Mouse (Mus musculus) kidney, postnatal 0 days (tissue): ENCODE results near the gene Abhd16b. TPM values are rescaled to one million over a fixed set of nuclear protein-coding genes. Genes with fewer than 3 reads are reported as not detected.
A peak's percentile ranks its signal among the peaks of the same experiment; 100 is the strongest.

ENCODE experiments used
- ATAC-seq: fragments of 200-750 bp; cut with Nextera tagmentation; replicated peaks from 2 replicates; pipeline ENCODE4 v1.8.0; 2017; ENCODE audit warnings: low read depth, moderate number of reproducible peaks, moderate TSS enrichment, moderate library complexity; ENCODE audit not compliant: low FRiP score
- DNase-seq: peaks from one replicate; pipeline ENCODE4 v3.0.0-alpha.2; 2016; ENCODE audit warnings: low spot score
- H3K27ac ChIP-seq: fragments of 300-500 bp; sonication (generic); 2 replicates; pipeline ENCODE4 v1.5.1; 2014; ENCODE audit warnings: mild to moderate bottlenecking
- H3K27me3 ChIP-seq: fragments of 300-500 bp; sonication (generic); 2 replicates; pipeline ENCODE4 v1.6.1; 2014; ENCODE audit warnings: low read length, mixed read lengths; ENCODE audit not compliant: insufficient read depth
- H3K36me3 ChIP-seq: fragments of 300-500 bp; sonication (generic); 2 replicates; pipeline ENCODE4 v1.6.1; 2014; ENCODE audit warnings: low read length, mixed read lengths; ENCODE audit not compliant: insufficient read depth
- H3K4me1 ChIP-seq: fragments of 300-500 bp; sonication (generic); replicated peaks from 2 replicates; pipeline ENCODE4 v1.6.1; 2014; ENCODE audit warnings: antibody characterized with exemption, low read length, mixed read lengths; ENCODE audit not compliant: insufficient read depth
- H3K4me2 ChIP-seq: fragments of 300-500 bp; sonication (generic); 2 replicates; pipeline ENCODE4 v1.6.1; 2014; ENCODE audit warnings: mild to moderate bottlenecking, low read length, moderate library complexity, mixed read lengths
- H3K4me3 ChIP-seq: fragments of 300-500 bp; sonication (generic); replicated peaks from 2 replicates; pipeline ENCODE4 v1.5.1; 2014; ENCODE audit warnings: low read depth, low read length
- H3K9ac ChIP-seq: fragments of 300-500 bp; sonication (generic); 2 replicates; pipeline ENCODE4 v1.6.1; 2014; ENCODE audit warnings: low read depth, low read length
- H3K9me3 ChIP-seq: fragments of 300-500 bp; sonication (generic); replicated peaks from 2 replicates; pipeline ENCODE4 v1.6.1; 2016; ENCODE audit warnings: low read length, inconsistent platforms, mixed read lengths
- CTCF ChIP-seq: IDR thresholded peaks from 2 replicates; pipeline ENCODE4 v1.5.1; 2016; ENCODE audit warnings: antibody characterized with exemption, low read depth, mild to moderate bottlenecking, moderate library complexity
- WGBS: fragments of 180-500 bp; shearing (Covaris S2); extraction: QIAGEN DNeasy Blood & Tissue Kit; methylation state at CpG from one replicate; pipeline ENCODE4 v1.1.7; 2014; 5-methylcytosine and 5-hydroxymethylcytosine counted together
- polyA plus RNA-seq: library from polyadenylated mRNA; unstranded; fragments of >200 nt; fragmentation: Nextera tagmentation; extraction: Ambion mirVana; gene quantifications from 2 replicates; pipeline ENCODE4 v1.2.1, GENCODE M21; 2015

Abhd16b gene
- polyA plus RNA-seq, 1 experiment from 2014 or later: 0.12 TPM

DNA sequence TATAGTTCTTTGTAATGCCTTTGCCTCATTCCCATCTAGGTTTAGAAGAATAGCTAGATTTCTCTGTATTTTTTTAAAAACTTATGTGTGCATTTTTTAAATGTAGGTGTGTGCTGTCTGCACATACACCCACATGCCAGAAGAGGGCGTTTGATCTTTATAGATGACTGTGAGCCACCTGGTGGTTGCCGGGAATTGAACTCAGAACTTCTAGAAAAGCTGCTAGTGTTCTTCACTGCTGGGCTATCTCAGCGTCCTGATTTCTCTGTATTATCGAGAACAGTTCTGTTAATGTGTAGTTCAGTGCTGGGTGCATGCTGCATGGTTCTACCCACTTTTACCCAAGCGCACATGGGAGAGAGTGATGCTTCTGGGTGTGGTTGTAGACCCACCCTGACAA is 29.8 kb downstream of the Abhd16b start:
- Histone ChIP-seq H3K36me3 (no peaks in the 10 kb centered on the region), H3K4me1 (peaks cover 22% of the 10 kb centered on the region; the same call in 1 of the 2 replicates), H3K27ac (no peak overlapping the region), H3K4me2 (peak overlapping the region; percentile 7; the same call in 1 of the 2 replicates), H3K4me3 (no peak overlapping the region), H3K9me3 (no peaks in the 10 kb centered on the region), H3K9ac (no peak overlapping the region), H3K27me3 (no peaks in the 10 kb centered on the region)
- TF ChIP-seq CTCF: peak; percentile 75
- ATAC-seq (no peak), DNase-seq (peak; percentile 38)
- 69% methylated on average over 5 of the region's 5 CpGs for WGBS

DNA sequence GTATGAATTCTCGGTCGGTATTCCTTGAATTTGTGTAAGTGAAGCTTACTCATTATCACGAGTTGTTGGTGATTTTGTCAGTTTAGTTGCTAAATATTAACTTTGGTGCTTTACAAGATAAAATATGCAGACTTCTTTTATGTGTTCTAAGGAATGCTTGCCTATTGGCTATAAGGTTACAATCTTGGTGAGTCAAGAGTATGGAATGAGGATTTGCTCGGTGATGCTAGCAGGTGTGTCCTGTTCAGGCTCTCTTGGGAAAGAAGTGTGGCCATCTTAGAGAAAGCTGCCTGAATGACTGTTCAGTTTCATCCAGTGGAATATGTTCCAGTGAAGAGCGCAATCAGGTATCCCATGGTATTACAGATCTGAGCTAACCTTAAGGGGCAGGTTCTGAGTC is 32.5 kb downstream of the Abhd16b start:
- H3K27me3 ChIP-seq: no peaks in the 10 kb centered on the region
- H3K4me3 ChIP-seq: no peak overlapping the region
- peak overlapping the region; percentile 80 for H3K27ac ChIP-seq
- H3K4me2 ChIP-seq: no peak overlapping the region
- WGBS: 66% methylated on average over 5 of the region's 5 CpGs
- no peak overlapping the region for H3K9ac ChIP-seq
- peaks cover 15% of the 10 kb centered on the region; the same call in 1 of the 2 replicates for H3K4me1 ChIP-seq
- TF ChIP-seq CTCF: no peak
- ATAC-seq (peak; percentile 82), DNase-seq (peak; percentile 31)
- 0 out of 2 replicates have a peak, but pooled peaks cover 4% of the 10 kb centered on the region for H3K36me3 ChIP-seq
- no peaks in the 10 kb centered on the region for H3K9me3 ChIP-seq

DNA sequence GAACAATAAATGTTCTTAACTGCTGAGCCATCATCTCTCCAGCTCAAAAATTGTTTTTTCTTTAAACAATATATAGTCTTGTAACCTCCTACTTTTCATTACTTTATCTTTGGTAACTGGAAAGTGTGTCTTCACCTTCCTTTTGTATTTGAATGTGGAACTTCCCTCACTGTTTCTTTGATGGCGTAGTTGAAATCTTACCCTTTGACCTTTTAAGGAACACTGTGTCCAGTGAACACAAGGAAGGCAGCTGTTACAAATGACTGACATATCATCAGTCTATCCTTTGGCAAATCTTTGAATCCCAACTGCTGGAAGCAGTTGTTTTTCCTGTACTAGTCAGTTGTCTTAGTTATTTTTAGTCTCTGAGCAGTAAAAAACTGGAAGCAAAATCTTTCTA is 36.1 kb downstream of the Abhd16b start:
- no peak overlapping the region for H3K27ac ChIP-seq
- DNase-seq (no peak), ATAC-seq (no peak)
- no peak overlapping the region for H3K4me3 ChIP-seq
- H3K9me3 ChIP-seq: no peaks in the 10 kb centered on the region
- no peak overlapping the region for H3K4me2 ChIP-seq
- no peak overlapping the region for H3K9ac ChIP-seq
- H3K4me1 ChIP-seq: no peaks in the 10 kb centered on the region
- H3K27me3 ChIP-seq: no peaks in the 10 kb centered on the region
- no peak for TF ChIP-seq CTCF
- H3K36me3 ChIP-seq: 0 out of 2 replicates have a peak, but pooled peaks cover 4% of the 10 kb centered on the region
- WGBS: 81% methylated on average over 1 of the region's 1 CpGs

DNA sequence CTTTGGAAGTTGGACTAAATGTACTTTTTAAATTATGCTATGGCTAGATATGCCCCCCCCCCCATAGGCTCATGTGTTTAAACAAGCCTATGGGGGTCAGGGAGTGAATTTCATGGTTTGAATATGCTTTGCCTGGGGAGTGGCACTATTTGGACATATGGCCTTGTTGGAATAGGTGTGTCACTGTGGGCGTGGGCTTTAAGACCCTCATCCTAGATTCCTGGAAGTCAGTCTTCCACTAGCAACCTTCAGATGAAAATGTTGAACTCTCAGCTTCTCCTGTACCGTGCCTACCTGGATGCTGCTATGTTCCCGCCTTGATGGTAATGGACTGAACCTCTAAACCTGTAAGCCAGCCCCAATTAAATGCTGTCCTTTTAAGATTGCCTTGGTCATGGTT is 39.6 kb downstream of the Abhd16b start:
- Histone ChIP-seq H3K4me2 (no peak overlapping the region), H3K27ac (no peak overlapping the region), H3K9ac (no peak overlapping the region), H3K36me3 (0 out of 2 replicates have a peak, but pooled peaks cover 4% of the 10 kb centered on the region), H3K4me1 (no peaks in the 10 kb centered on the region), H3K27me3 (no peaks in the 10 kb centered on the region), H3K4me3 (no peak overlapping the region), H3K9me3 (no peaks in the 10 kb centered on the region)
- DNase-seq (no peak), ATAC-seq (no peak)
- 94% methylated on average over 3 of the region's 3 CpGs for WGBS
- no peak for TF ChIP-seq CTCF

DNA sequence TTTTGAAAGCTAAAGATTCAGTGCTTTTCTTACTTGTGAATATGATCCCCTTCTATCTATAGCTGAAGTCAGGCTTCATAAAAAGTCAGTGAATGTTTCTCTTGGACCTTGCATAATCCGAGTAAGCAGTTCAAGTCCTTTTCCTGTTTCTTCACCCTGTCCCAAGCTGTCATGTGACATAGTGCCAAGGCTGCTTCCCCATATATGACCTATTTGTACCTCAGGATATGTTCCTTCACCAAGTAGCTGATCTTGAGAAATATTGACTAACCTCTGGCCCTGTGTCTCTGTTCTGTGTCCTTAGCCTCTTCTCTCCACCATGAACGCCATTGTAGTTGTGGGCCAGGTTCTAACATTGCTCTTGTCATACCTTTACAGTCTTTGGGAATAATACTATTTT is 43.4 kb downstream of the Abhd16b start:
- no peak overlapping the region for H3K4me2 ChIP-seq
- H3K27me3 ChIP-seq: no peaks in the 10 kb centered on the region
- TF ChIP-seq CTCF: no peak
- ATAC-seq (no peak), DNase-seq (no peak)
- no peak overlapping the region for H3K4me3 ChIP-seq
- H3K9ac ChIP-seq: no peak overlapping the region
- H3K4me1 ChIP-seq: no peaks in the 10 kb centered on the region
- H3K27ac ChIP-seq: no peak overlapping the region
- WGBS: 74% methylated on average over 2 of the region's 2 CpGs
- H3K36me3 ChIP-seq: no peaks in the 10 kb centered on the region
- no peaks in the 10 kb centered on the region for H3K9me3 ChIP-seq

DNA sequence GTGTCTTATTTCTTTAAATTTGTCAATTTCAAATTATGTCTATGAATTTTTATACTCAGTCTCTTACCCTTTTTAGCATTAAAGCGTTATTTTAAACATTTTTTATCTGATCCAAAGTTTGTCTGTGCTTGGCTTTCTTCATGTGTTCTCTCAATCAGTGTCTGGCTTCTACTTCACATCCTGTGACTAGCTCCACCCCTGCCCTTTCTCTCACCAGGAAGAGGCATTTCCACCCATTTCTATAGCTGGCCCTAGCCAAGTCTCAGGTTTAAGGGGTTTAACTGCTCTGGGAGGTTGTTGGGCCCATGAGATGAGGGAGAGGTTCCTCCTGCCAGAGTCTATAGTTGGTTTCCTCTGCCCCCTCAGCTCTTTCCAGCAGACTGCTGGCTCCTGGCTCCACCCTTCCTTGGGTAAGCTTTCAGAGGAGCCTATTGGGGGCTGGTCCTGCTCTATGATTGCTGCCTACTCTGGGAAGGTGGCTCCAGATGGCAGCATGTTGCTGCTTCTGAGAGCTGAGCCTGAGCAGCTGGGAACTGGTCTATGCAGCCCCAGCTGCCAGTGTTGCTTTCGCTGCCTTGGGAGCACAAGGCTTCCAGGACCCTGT is 44.5 kb downstream of the Abhd16b start:
- Histone ChIP-seq H3K36me3 (no peaks in the 10 kb centered on the region), H3K4me3 (no peak overlapping the region), H3K4me1 (no peaks in the 10 kb centered on the region), H3K9ac (no peak overlapping the region), H3K9me3 (no peaks in the 10 kb centered on the region), H3K27ac (peak overlapping the region; percentile 38; the same call in 1 of the 2 replicates), H3K27me3 (no peaks in the 10 kb centered on the region), H3K4me2 (no peak overlapping the region)
- DNase-seq (peak; percentile 67), ATAC-seq (peak; percentile 59; the same call in 1 of the 2 replicates)
- TF ChIP-seq CTCF: 0 out of 2 replicates have a peak, but pooled peaks have one; percentile 9
- WGBS: 80% methylated on average over 2 of the region's 2 CpGs
